12 mouse cellular contexts compared by ENCODE assay signal in genomic region chr2:152393225-152394017, GRCm38 (mm10). TPM values are rescaled to one million over a fixed set of nuclear protein-coding genes. Genes with fewer than 3 reads are reported as not detected.
DNase-seq lines count a peak whose midpoint lies in the region; ATAC-seq lines count a peak whose summit lies in the region.
"Had no signal": no experiment of that assay in that cellular context is flagged by ENCODE, and none has a peak within 500 bp of the region (broad histone marks: within the 10 kb centered on the region; RNA-seq: fewer than 3 reads in every experiment).

No protein-coding gene starts in this region.

- no peaks in the 10 kb centered on the region for H3K27me3 ChIP-seq in hindbrain, embryonic 10.5 days (ENCODE audit: insufficient read depth, poor library complexity, severe bottlenecking)
- H3K27me3 ChIP-seq in hindbrain, embryonic 11.5 days (ENCODE audit: control insufficient read depth, insufficient read depth, low read length): no peaks in the 10 kb centered on the region
- H3K27me3 ChIP-seq in forebrain, embryonic 15.5 days: no peaks in the 10 kb centered on the region
- H3K27me3 ChIP-seq in midbrain, embryonic 14.5 days (ENCODE audit: control insufficient read depth, insufficient read depth, low read length): no peaks in the 10 kb centered on the region

- ATAC-seq in hindbrain, embryonic 11.5 days (ENCODE audit: low FRiP score): no peak
- ATAC-seq in forebrain, embryonic 15.5 days (replicated peaks): no peak
- no peak for ATAC-seq in midbrain, embryonic 14.5 days (ENCODE audit: low FRiP score, low TSS enrichment)

- peaks cover 14% of the 10 kb centered on the region for H3K36me3 ChIP-seq in hindbrain, embryonic 10.5 days
- no peaks in the 10 kb centered on the region for H3K36me3 ChIP-seq in hindbrain, embryonic 11.5 days (ENCODE audit: control insufficient read depth, insufficient read depth, low read length)
- H3K36me3 ChIP-seq in forebrain, embryonic 15.5 days: no peaks in the 10 kb centered on the region
- peaks cover 10% of the 10 kb centered on the region; the same call in 1 of the 2 replicates for H3K36me3 ChIP-seq in midbrain, embryonic 14.5 days (ENCODE audit: control insufficient read depth, insufficient read depth, low read length)

- H3K27ac ChIP-seq in hindbrain, embryonic 10.5 days: no peak overlapping the region
- H3K27ac ChIP-seq in hindbrain, embryonic 11.5 days (ENCODE audit: low read depth, low read length): no peak overlapping the region
- H3K27ac ChIP-seq in forebrain, embryonic 15.5 days (replicated peaks): no peak overlapping the region
- H3K27ac ChIP-seq in midbrain, embryonic 14.5 days (replicated peaks; ENCODE audit: low read depth, low read length): no peak overlapping the region; the same call in 1 of the 2 replicates
- H3K27ac ChIP-seq: gastrocnemius, adult 2 months; macrophage had no signal

- H3K4me3 ChIP-seq in hindbrain, embryonic 10.5 days: peak overlapping the region; percentile 94; the same call in 1 of the 2 replicates
- no peak overlapping the region for H3K4me3 ChIP-seq in hindbrain, embryonic 11.5 days (ENCODE audit: low read depth, low read length)
- H3K4me3 ChIP-seq in forebrain, embryonic 15.5 days: peak overlapping the region; percentile 86; the same call in 1 of the 2 replicates
- H3K4me3 ChIP-seq in midbrain, embryonic 14.5 days (replicated peaks; ENCODE audit: low read depth, low read length): peak overlapping the region; percentile 91; the same call in 1 of the 2 replicates
- H3K4me3 ChIP-seq: gastrocnemius, adult 2 months had no signal

- peaks cover 49% of the 10 kb centered on the region for H3K4me1 ChIP-seq in hindbrain, embryonic 10.5 days (replicated peaks)
- H3K4me1 ChIP-seq in hindbrain, embryonic 11.5 days (replicated peaks; ENCODE audit: control insufficient read depth, insufficient read depth, low read length): peaks cover 9% of the 10 kb centered on the region; the same call in 1 of the 2 replicates
- peaks cover 31% of the 10 kb centered on the region for H3K4me1 ChIP-seq in forebrain, embryonic 15.5 days
- peaks cover 24% of the 10 kb centered on the region for H3K4me1 ChIP-seq in midbrain, embryonic 14.5 days (ENCODE audit: control insufficient read depth, insufficient read depth, low read length)

- no peaks in the 10 kb centered on the region for H3K9me3 ChIP-seq in hindbrain, embryonic 10.5 days
- no peaks in the 10 kb centered on the region for H3K9me3 ChIP-seq in hindbrain, embryonic 11.5 days (ENCODE audit: control insufficient read depth, low read length)
- no peaks in the 10 kb centered on the region for H3K9me3 ChIP-seq in forebrain, embryonic 15.5 days
- H3K9me3 ChIP-seq in midbrain, embryonic 14.5 days (ENCODE audit: control insufficient read depth, low read length): no peaks in the 10 kb centered on the region

- DNase-seq in hindbrain, embryonic 10.5 days (ENCODE audit: low spot score): no peak
- no peak for DNase-seq in hindbrain, embryonic 11.5 days (ENCODE audit: low spot score)
- DNase-seq in ZHBTc4 (ENCODE audit: low read depth, low spot score): peak; percentile 44
- DNase-seq in midbrain, embryonic 14.5 days: no peak
- DNase-seq in thymus, adult 18-20 months: no peak
- DNase-seq in spleen, postnatal 14 days (ENCODE audit: low spot score in 2 of 2): no peak
- DNase-seq in left cerebral cortex, adult 11 months (ENCODE audit: low spot score): no peak

- no peak overlapping the region for H3K9ac ChIP-seq in hindbrain, embryonic 11.5 days (ENCODE audit: low read depth, low read length)
- H3K9ac ChIP-seq in forebrain, embryonic 15.5 days (replicated peaks): no peak overlapping the region
- H3K9ac ChIP-seq in midbrain, embryonic 14.5 days (replicated peaks; ENCODE audit: low read length): peak overlapping the region; percentile 23; the same call in 1 of the 2 replicates

- no peak overlapping the region; the same call in 1 of the 2 replicates for H3K4me2 ChIP-seq in hindbrain, embryonic 11.5 days (replicated peaks; ENCODE audit: low read depth, low read length)
- H3K4me2 ChIP-seq in forebrain, embryonic 15.5 days (replicated peaks): peak overlapping the region; percentile 93
- H3K4me2 ChIP-seq in midbrain, embryonic 14.5 days (ENCODE audit: low read length): peak overlapping the region; percentile 69

- WGBS in hindbrain, embryonic 10.5 days: 54% methylated on average over 9 of the region's 9 CpGs
- WGBS in hindbrain, embryonic 11.5 days: 56% methylated on average over 9 of the region's 9 CpGs
- WGBS in forebrain, embryonic 15.5 days: 53% methylated on average over 9 of the region's 9 CpGs
- 51% methylated on average over 9 of the region's 9 CpGs for WGBS in midbrain, embryonic 14.5 days

RNA-seq across cellular contexts. Expression of gene Sox12, which starts 4.4 kb away (rescaled TPM):
- polyA plus RNA-seq in hindbrain, embryonic 10.5 days (2016; fragmentation: Nextera tagmentation; extraction: Ambion mirVana): 9.5 and 11.1 TPM in 2 replicates
- 18.6 and 20.7 TPM in 2 replicates for polyA plus RNA-seq in hindbrain, embryonic 11.5 days (2014; fragmentation: Nextera tagmentation; extraction: Ambion mirVana)
- polyA plus RNA-seq in forebrain, embryonic 15.5 days (2015; fragmentation: Nextera tagmentation; extraction: Ambion mirVana): 17.7 and 18.3 TPM in 2 replicates
- polyA plus RNA-seq in midbrain, embryonic 14.5 days (2014; fragmentation: Nextera tagmentation; extraction: Ambion mirVana): 21.9 and 25.4 TPM in 2 replicates

RNA-seq across cellular contexts. Expression of gene Nrsn2, which starts 17.0 kb away (rescaled TPM):
- 1.4 and 5.1 TPM in 2 replicates for polyA plus RNA-seq in hindbrain, embryonic 10.5 days (2016; fragmentation: Nextera tagmentation; extraction: Ambion mirVana)
- polyA plus RNA-seq in hindbrain, embryonic 11.5 days (2014; fragmentation: Nextera tagmentation; extraction: Ambion mirVana): 8.2 and 8.5 TPM in 2 replicates
- 13.5 and 13.6 TPM in 2 replicates for polyA plus RNA-seq in forebrain, embryonic 15.5 days (2015; fragmentation: Nextera tagmentation; extraction: Ambion mirVana)
- 40.1 and 49.0 TPM in 2 replicates for polyA plus RNA-seq in midbrain, embryonic 14.5 days (2014; fragmentation: Nextera tagmentation; extraction: Ambion mirVana)
- polyA plus RNA-seq: G1E; macrophage; thymus, postnatal 0 days had no signal

RNA-seq across cellular contexts. Expression of gene Zcchc3, which starts 21.4 kb away (rescaled TPM):
- polyA plus RNA-seq in hindbrain, embryonic 10.5 days (2016; fragmentation: Nextera tagmentation; extraction: Ambion mirVana): 45.9 and 47.9 TPM in 2 replicates
- polyA plus RNA-seq in hindbrain, embryonic 11.5 days (2014; fragmentation: Nextera tagmentation; extraction: Ambion mirVana): 42.9 and 45.9 TPM in 2 replicates
- 18.7 TPM in 2 replicates for polyA plus RNA-seq in forebrain, embryonic 15.5 days (2015; fragmentation: Nextera tagmentation; extraction: Ambion mirVana)
- 18.0 and 19.3 TPM in 2 replicates for polyA plus RNA-seq in midbrain, embryonic 14.5 days (2014; fragmentation: Nextera tagmentation; extraction: Ambion mirVana)

RNA-seq across cellular contexts. Expression of gene 6820408C15Rik, which starts 22.0 kb away (rescaled TPM):
- polyA plus RNA-seq in hindbrain, embryonic 10.5 days (2016; fragmentation: Nextera tagmentation; extraction: Ambion mirVana): 1.3 and 3.3 TPM in 2 replicates
- 2.9 and 3.8 TPM in 2 replicates for polyA plus RNA-seq in hindbrain, embryonic 11.5 days (2014; fragmentation: Nextera tagmentation; extraction: Ambion mirVana)
- polyA plus RNA-seq in forebrain, embryonic 15.5 days (2015; fragmentation: Nextera tagmentation; extraction: Ambion mirVana): 2.1 and 3.7 TPM in 2 replicates
- 1.0 and 1.1 TPM in 2 replicates for polyA plus RNA-seq in midbrain, embryonic 14.5 days (2014; fragmentation: Nextera tagmentation; extraction: Ambion mirVana)
- polyA plus RNA-seq: macrophage had no signal

RNA-seq across cellular contexts. Expression of gene Trib3, which starts 49.6 kb away (rescaled TPM):
- 1.3 and 3.0 TPM in 2 replicates for polyA plus RNA-seq in hindbrain, embryonic 10.5 days (2016; fragmentation: Nextera tagmentation; extraction: Ambion mirVana)
- 0.86 and 1.7 TPM in 2 replicates for polyA plus RNA-seq in hindbrain, embryonic 11.5 days (2014; fragmentation: Nextera tagmentation; extraction: Ambion mirVana)
- 0.55 and 0.85 TPM in 2 replicates for polyA plus RNA-seq in forebrain, embryonic 15.5 days (2015; fragmentation: Nextera tagmentation; extraction: Ambion mirVana)
- polyA plus RNA-seq in midbrain, embryonic 14.5 days (2014; fragmentation: Nextera tagmentation; extraction: Ambion mirVana): 0.62 and 1.2 TPM in 2 replicates
